Mouse (Mus musculus) left cerebral cortex, postnatal 25 days (tissue): Measurements from ENCODE around the gene Dusp27. TPM values are rescaled to one million over a fixed set of nuclear protein-coding genes. Genes with fewer than 3 reads are reported as not detected.

Experiments
- DNase-seq, 2 experiments: peaks; one replicate each; pipeline ENCODE4 v3.0.0; 2022; ENCODE audit warnings: low spot score in 2 of 2, mixed read lengths in 1 of 2
- intact Hi-C: fragments of 180-260 bp; cut with DNase I; formaldehyde crosslinking; loops from one replicate; pipeline ENCODE4 v1.15.1; 2025
- total RNA-seq, 2 experiments: library from RNA; stranded (reverse); gene quantifications; 2 replicates each; pipeline ENCODE4 v1.2.3; 2021

The Dusp27 gene
- total RNA-seq, 2 experiments from 2014 or later = 0.21 TPM

- DNase-seq = no peak
- intact Hi-C loops = no loop called here
These were observed 9.7 kb downstream of the Dusp27 start for GRCm38 (mm10) chr1:166117866-166118639.

- intact Hi-C loops = no loop called here
- DNase-seq = no peak
These were observed 12.0 kb downstream of the Dusp27 start for GRCm38 (mm10) chr1:166115719-166116118.

- intact Hi-C loops = no loop called here
These were observed 12.7 kb downstream of the Dusp27 start for GRCm38 (mm10) chr1:166114986-166115385.

DNA sequence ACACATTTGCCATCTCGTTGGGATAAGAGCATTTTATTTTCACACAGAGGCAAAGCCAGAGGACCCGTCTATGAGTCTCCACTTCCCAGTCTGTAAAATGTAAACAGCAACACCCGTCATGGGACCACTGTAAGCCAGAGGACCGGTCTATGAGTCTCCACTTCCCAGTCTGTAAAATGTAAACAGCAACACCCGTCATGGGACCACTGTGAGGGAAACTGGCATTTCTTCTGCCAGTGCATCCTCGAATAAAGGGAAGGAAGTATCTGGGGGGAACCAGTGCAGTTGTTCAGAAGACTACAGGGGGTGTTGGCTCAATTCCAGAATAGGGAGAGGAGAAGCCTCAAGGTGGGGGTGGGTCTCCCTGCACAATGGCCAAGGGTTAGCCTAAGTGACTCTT, 22.3 kb downstream of the Dusp27 start:
- DNase-seq = peak in 1 of 2 experiments; percentile 24
- intact Hi-C loops = no loop called here

More at GRCm38 (mm10) chr1:166114986-166115385, 12.7 kb downstream of the Dusp27 start:
- DNase-seq = no peak

DNA sequence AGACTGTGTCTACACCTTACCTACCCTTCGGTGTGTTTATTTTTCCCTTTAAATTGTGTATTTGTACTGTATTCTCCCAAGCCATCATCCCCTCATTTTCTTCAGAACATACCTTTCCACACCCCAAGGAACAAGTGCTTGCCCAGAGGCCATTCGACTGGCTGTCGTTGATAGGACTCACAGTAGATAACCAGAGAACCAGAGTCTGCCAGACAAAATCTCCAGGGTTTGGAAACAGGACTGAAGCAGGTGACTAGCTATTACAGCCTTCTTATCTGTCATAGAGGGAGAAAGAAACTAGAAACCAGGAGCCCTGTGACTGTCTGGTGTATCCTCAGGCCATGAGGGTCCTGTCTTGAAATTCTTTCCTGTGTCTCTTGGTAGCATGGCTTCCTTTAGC, 22.9 kb downstream of the Dusp27 start:
- DNase-seq = no peak
- intact Hi-C loops = no loop called here

- no peak for DNase-seq
- intact Hi-C loops = no loop called here
These were observed 24.7 kb downstream of the Dusp27 start for GRCm38 (mm10) chr1:166102920-166103608.

DNA sequence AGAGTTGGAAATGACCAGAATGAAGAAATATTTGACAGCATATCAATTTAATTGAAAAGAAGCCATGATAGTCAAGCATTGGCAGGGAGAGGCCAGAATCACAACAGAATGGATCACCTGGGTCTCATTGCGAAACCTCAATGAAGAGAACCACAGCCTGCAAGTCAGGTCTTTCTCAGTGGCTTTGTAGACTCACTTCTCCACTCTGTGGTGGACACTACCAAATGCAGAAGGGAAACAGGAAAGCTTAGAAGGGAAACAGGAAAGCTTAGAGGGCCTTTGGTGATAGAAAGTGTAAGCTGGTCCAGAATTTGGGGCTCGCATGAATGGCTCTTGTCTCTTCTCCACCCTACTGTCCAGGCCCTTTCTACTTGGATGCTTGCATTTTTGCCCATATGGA, 29.6 kb downstream of the Dusp27 start:
- no peak for DNase-seq
- intact Hi-C loops = no loop called here

- intact Hi-C loops = no loop called here
- no peak for DNase-seq
These were observed 33.3 kb downstream of the Dusp27 start for GRCm38 (mm10) chr1:166094462-166094861.

DNA sequence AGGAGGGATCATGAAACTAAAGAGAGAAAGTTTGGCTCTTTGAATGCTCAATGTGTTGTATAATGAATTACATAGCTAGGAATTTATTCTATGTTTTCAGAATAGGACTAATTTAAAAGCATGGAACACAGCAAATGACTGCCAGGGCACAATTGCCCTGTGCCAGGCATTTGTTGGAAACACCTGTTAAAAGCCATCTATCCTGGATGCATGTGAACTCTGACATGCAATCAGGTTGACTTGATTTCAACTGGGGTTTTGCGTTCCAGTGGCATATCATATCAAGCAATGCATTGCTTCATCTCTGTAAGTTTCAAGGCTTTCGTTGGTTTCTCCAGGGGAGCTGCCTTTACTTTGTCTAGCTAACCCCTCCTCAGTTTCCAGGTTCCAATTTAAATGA, 37.4 kb downstream of the Dusp27 start:
- intact Hi-C loops = no loop called here
- no peak for DNase-seq

- DNase-seq = no peak
- intact Hi-C loops = no loop called here
These were observed 38.0 kb downstream of the Dusp27 start for GRCm38 (mm10) chr1:166089739-166090138.

DNA sequence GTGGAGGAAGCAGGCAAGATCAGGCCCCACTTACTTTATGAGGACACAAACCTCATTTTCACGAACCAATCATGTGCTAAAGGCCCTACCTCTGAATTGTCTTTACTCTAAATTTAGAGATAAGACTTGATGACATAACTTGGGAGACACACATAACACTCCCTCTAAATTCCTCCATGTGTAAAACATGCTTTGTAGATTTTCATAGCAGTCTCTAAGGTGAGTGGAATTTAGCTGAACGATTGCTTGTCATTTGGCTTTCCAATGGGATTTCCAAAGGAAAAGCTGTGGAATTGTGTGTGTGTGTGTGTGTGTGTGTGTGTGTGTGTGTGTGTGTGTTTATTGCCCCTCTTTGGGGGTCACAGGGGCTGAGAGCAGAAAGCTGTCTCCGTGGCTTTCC, 38.4 kb downstream of the Dusp27 start:
- intact Hi-C loops = no loop called here
- DNase-seq = no peak

GRCm38 (mm10) chr1:166088446-166089170, 39.1 kb downstream of the Dusp27 start:
- intact Hi-C loops = no loop called here
- no peak for DNase-seq

DNA sequence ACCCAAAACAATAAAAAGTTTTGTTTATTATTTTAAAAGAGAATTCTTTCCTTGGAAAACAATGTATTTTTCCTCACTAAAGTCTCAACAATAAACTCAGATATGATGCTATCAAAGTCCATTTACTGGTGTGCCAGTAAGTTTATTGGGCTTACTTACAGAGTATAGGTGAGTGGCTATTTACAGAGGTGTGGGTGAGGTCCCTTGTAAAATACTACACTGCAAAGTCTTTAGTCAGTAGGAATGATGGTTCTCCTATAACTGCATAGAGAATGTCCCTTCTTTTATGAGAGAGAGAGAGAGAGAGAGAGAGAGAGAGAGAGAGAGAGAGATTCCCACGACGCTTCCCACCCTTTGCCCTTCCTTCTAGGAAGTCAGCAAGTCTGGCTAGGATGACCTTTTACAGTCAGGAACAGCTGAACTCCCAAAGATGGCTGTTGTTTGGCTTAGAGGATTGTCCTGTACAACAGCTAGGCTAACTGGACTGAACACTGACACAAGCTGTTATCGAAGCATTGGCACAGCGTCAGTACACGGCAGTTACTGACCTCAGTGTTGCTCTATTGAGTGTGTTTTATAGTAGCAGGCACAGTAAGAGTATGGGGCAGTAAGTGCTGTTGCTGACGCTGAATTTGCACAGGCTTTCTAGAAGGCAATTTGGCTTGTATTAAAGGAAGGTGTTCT, 50.5 kb downstream of the Dusp27 start:
- intact Hi-C loops = no loop called here
- no peak for DNase-seq

DNA sequence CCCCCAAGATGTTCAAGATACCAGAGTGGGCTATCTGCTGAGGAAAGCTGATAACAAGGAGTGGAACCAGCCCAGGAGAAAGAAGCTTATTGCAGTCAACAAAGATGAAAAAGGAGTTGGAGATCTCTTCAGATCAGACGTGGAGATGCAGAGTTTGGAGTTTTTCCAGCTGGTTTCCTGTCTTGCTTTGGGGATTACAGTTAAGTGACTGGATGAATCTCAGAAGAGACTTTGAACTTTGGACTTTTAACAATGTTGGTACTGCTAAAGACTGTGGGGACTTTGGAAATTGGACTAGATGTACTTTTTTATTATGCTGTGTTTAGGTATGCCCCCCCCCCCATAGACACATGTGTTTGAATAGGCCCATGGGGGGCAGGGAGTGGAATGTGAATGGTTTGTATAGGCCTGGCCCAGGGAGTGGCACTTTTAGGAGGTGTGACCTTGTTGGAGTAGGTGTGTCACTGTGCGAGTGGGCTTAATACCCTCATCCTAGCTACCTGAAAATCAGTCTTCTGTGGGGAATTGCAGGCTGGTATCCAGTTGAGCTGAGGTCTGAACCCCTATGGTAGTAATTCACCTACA, 59.8 kb downstream of the Dusp27 start:
- intact Hi-C loops = no loop called here
- DNase-seq = no peak

GRCm38 (mm10) chr1:166063870-166064269, 63.9 kb downstream of the Dusp27 start:
- DNase-seq = no peak
- intact Hi-C loops = no loop called here

DNA sequence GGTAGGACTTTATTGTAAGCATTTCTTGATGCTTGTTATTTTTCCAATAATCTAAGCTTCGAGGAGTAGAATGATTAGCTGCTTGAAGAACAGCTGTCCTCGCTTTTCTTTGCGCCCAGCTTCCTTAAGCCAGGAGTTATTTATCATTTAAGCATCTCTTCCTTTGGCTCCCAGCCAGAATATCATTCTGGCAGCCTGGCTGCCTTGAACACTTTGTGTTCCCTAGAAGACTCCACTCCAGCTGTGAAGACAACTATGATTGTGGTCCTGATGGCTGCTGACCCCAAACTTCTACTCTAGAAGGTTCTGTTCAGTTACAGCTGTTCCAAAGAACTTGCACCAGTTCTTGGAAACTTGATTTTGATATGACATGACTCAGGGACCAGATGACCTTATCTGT, 66.2 kb downstream of the Dusp27 start:
- intact Hi-C loops = no loop called here
- no peak for DNase-seq

GRCm38 (mm10) chr1:166060406-166060805, 67.3 kb downstream of the Dusp27 start:
- intact Hi-C loops = no loop called here
- DNase-seq = no peak

- no peak for DNase-seq
- intact Hi-C loops = no loop called here
These were observed 71.5 kb downstream of the Dusp27 start for GRCm38 (mm10) chr1:166056098-166056756.

- intact Hi-C loops = no loop called here
- DNase-seq = no peak
These were observed 74.3 kb downstream of the Dusp27 start for GRCm38 (mm10) chr1:166053285-166053955.
